Mouse (Mus musculus) T-helper 1 cell (primary cell): ENCODE measurements around the gene Ppp1r36.
"Not testable (repeated sequence)": the region's sequence is repeated elsewhere in the genome, so short reads cannot be mapped to it uniquely, and the experiment has no call there.

Experiments used
- in situ Hi-C: fragments of 300-600 bp; cut with MboI, MseI; formaldehyde crosslinking; loops from one replicate; pipeline ENCODE4 v1.15.1; 2025; ENCODE audit warnings: high pct_unique_total_duplicates

The Ppp1r36 gene

DNA sequence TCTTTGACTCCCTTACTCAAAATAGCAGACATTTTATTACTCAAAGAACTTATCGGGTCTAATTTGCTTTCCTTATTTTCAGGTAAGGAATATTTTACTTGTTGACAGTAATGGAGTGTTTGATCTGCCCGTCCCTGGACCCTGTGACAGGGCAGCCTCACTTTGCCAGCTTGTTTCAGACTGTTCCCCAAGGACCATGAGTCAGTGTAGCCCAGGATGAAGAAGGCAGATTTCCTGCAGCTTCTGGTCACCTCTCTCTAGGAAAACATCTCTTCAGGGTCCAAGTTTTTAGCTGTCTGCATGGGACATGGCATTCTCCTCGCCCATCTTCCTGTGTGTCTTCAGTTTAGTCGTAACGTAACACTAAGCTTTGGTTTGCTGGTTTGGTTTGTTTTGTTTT lies 20.1 kb upstream of the Ppp1r36 start:
- in situ Hi-C loops: no loop called here

DNA sequence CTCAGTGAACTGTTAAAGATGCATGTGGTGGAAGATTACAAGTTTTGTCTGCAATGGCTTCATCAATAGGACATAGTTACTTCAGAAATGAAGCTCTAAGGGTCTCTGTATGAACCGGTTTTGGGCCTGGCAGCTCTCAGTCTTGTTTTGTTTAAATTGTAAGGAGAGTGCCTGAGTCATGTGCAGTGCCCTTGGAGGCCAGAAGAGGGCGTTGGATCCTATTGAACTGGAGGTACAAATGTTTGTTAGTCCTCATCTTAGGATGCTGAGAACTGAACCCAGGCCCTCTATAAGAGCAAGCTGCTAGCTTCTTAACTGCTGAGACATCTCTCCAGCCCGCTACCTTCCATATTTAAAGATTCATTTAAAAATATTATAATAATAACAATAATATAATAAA lies 15.7 kb upstream of the Ppp1r36 start:
- in situ Hi-C loops: no loop called here

- in situ Hi-C loops: no loop called here
These were observed 14.1 kb upstream of the Ppp1r36 start for GRCm38 (mm10) chr12:76402991-76403885.

DNA sequence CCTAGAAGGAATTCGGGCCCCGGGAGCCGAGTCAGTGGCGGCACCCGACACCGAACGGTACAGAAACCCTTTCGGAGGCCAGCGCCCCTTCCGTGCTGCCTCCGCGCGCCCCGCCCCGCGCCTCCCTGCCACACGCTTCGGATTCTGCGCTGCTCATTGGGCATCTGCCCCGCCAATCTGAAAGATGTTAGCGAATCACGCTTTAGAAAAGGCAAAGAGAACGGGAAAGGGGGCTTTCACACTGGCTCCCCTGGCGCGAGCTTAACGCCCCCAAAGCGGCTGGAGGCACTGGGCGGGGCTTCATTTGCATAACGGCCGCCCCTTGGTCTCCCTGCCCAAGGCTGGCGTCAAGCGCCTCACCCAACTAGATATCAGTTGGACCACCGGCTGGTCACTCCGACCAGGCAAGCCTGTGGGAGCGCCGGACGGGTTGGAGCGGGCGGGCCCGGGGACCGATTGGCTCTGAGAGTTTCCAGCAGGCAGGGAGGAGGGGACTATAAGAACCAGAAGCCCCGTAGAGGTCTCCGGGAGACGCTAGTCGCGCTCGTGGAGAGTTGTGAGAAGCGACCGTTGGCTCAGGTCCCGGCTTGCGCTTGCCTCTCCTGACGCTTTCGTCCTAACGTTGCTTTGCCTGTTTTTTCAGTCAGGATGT lies 13.3 kb upstream of the Ppp1r36 start, which contains the start of gene Hspa2:
TSS of gene Hspa2 (plus strand) at position 291 of the 652 bp plus-strand sequence.
- in situ Hi-C loops: no loop called here

DNA sequence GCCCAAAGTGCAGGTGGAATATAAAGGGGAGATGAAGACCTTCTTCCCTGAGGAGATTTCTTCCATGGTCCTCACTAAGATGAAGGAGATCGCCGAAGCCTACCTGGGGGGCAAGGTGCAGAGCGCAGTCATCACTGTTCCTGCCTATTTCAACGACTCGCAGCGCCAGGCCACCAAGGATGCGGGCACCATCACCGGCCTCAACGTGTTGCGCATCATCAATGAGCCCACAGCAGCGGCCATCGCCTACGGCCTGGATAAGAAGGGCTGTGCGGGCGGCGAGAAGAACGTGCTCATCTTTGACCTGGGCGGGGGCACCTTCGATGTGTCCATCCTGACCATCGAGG lies 12.5 kb upstream of the Ppp1r36 start:
- in situ Hi-C loops: no loop called here

DNA sequence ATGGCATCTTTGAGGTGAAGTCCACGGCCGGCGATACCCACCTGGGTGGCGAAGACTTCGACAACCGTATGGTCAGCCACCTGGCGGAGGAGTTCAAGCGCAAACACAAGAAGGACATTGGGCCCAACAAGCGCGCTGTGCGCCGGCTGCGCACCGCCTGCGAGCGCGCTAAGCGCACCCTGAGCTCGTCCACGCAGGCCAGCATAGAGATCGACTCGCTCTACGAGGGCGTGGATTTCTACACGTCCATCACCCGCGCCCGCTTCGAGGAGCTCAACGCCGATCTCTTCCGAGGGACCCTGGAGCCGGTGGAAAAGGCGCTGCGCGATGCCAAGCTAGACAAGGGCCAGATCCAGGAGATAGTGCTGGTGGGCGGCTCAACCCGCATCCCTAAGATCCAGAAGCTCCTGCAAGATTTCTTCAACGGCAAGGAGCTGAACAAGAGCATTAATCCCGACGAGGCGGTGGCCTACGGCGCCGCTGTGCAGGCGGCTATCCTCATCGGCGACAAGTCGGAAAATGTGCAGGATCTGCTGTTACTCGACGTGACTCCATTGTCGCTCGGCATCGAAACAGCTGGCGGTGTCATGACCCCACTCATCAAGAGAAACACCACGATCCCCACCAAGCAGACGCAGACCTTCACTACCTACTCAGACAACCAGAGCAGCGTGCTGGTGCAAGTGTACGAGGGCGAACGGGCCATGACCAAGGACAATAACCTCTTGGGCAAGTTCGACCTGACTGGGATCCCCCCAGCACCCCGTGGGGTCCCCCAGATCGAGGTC lies 12.0 kb upstream of the Ppp1r36 start:
- in situ Hi-C loops: no loop called here

DNA sequence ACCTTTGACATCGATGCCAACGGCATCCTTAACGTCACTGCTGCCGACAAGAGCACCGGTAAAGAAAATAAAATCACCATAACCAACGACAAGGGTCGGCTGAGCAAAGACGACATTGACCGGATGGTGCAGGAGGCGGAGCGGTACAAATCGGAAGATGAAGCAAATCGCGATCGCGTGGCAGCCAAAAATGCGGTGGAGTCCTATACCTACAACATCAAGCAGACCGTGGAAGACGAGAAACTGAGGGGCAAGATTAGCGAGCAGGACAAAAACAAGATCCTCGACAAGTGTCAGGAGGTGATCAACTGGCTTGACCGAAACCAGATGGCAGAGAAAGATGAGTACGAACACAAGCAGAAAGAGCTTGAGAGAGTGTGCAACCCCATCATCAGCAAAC lies 11.4 kb upstream of the Ppp1r36 start:
- in situ Hi-C loops: no loop called here

GRCm38 (mm10) chr12:76407184-76407583 lies 10.2 kb upstream of the Ppp1r36 start:
- in situ Hi-C loops: no loop called here

- in situ Hi-C loops: no loop called here
These were observed 8.2 kb upstream of the Ppp1r36 start for GRCm38 (mm10) chr12:76409166-76409565.

DNA sequence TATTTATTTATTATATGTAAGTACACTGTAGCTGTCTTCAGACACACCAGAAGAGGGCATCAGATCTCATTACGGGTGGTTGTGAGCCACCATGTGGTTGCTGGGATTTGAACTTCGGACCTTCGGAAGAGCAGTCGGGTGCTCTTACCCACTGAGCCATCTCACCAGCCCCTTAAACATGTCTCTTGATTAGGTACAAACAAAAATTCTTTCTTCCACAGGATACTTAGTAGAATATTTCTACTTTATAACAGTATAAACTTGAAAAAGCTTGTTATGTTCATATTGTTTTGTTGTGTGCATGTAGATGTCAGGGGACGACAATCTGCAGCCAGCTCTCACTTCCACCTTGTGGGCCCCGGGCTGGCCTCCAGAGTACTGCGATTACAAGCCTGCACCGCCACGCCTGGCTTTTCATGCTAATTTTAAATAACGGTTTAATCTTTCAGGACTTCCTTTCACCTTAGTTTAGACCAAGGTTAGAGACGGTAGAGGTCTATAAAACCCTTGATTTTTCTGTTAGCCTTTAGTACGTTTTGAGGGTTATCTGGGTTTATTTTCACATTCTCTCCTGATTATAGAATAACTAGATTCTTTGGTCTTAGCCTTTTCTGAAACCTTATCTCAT lies 1.8 kb upstream of the Ppp1r36 start:
- in situ Hi-C loops: no loop called here

DNA sequence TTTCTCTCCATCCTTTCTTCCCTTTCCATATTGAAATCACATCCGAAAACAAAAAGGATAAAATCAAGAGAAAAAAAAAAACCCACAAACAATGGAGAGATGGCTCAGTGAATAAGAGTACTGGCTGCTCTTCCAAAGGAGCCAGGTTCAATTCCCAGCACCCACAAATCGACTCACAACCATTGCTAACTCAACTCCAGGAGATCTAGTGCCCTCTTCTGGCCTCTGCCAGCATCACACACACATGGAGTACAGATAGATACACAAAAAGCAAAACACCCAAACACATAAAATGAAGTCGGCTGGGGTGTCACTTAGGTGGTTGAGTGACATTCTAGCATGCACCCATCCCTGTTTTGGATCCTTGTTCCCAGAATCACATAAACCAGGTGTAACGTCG lies 1.0 kb downstream of the Ppp1r36 start:
- in situ Hi-C loops: no loop called here

GRCm38 (mm10) chr12:76425256-76425655 lies 7.9 kb downstream of the Ppp1r36 start:
- in situ Hi-C loops: no loop called here

DNA sequence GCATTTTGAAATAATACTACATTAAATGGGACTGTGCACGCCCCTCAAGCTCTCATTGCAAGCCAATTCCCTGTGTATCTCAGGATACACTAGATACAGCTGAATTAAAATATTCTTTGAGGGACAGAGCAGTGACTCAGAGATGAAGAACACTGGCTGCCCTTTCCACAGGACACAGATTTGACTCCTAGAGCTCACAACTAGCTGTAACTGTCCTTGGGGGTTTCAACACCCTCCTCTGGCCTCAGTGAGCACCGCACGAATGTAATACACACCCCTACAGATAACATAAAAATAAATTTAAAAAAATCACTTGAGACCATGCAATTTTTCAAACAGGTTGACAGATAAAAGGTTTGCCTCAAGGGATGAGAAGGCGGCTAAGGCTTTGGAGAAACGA lies 10.2 kb downstream of the Ppp1r36 start:
- in situ Hi-C loops: no loop called here

DNA sequence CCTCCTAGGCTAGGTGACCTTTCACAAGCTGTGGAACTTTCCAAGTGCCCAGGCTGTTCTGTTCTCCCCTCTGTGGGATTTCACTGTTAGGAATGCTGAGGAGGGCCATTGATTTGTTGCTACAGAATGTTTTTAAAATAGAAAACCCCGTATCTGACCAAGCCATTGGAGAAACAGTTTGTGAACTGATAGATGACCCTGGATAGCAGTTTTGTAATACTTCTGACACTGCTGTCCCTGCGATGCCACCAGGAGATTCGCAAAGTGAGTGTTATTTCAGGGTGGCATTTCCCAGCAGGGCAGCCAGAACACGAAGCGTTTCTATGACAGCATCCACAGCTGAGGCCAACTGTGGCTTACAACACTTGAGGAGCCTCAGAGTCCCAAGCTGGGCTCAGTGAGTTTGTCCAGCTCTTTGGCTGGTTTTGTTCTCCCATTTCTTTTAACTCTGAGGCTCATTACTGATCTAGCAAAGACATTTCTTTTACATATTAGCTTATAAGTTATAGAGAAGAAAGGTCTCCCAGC lies 13.6 kb downstream of the Ppp1r36 start:
- in situ Hi-C loops: loop anchor here (5.0 kb wide), 1 partner anchor 36 kb away; no protein-coding TSS in a partner anchor

GRCm38 (mm10) chr12:76431431-76431830 lies 14.1 kb downstream of the Ppp1r36 start:
- in situ Hi-C loops: loop anchor here (5.0 kb wide), 1 partner anchor 36 kb away; no protein-coding TSS in a partner anchor

DNA sequence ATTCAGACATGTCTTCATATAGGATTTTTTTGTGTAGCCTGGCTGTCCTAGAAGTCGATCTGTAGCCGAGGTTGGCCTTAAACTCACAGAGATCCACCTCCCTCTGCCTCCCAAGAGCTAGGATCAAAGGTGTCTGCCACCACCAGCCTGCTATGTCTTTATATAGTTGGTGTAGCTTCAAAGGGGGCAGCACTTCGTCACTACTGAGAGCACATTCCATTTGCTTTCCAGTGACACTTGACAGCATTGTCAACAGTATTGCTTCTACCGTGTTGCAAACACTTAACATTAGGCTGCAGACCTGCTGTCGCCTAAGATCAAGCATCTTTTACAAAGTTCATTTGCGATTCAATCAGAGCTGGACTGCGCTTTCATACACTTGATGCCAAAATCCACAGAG lies 16.8 kb downstream of the Ppp1r36 start:
- in situ Hi-C loops: loop anchor here (5.0 kb wide), 1 partner anchor 33 kb away; no protein-coding TSS in a partner anchor

DNA sequence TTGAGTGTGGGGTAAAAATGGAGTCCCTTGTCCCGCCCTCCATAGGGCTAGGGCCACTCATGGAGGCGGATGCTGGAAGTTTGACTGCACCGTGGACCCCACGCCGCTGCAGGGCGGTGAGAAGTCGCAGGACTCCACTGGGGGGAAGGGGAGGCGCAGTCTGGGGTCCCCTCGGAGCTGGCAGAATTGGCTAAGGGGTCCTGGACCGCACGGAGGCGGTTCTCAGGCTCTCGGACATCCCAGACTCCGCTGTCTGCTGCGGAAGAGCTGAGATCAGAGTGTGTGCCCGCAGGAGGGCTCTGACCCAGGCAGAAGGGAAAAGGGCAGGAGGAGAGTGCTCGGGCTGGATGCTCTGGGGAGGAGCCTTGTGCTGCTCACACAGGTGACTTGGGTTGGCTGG lies 17.7 kb downstream of the Ppp1r36 start:
- in situ Hi-C loops: no loop called here

GRCm38 (mm10) chr12:76435549-76435948 lies 18.2 kb downstream of the Ppp1r36 start:
- in situ Hi-C loops: no loop called here

DNA sequence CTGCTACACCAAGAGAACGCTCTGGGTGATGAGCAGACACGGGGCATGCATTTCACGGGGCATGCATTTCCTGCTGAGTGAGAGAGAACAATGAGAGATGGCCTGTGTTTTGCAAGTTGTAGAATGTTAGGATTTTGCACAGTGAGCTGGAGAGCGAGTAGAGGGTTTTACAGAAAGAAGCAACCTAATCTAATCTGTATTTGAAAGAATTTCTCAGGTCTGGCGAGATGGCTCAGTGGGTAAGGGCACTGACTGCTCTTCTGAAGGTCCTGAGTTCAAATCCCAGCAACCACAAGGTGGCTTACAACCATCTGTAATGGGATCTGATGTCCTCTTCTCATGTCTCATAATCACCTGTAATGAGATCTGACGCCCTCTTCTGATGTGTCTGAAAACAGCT lies 26.1 kb downstream of the Ppp1r36 start:
- in situ Hi-C loops: not testable (repeated sequence)

DNA sequence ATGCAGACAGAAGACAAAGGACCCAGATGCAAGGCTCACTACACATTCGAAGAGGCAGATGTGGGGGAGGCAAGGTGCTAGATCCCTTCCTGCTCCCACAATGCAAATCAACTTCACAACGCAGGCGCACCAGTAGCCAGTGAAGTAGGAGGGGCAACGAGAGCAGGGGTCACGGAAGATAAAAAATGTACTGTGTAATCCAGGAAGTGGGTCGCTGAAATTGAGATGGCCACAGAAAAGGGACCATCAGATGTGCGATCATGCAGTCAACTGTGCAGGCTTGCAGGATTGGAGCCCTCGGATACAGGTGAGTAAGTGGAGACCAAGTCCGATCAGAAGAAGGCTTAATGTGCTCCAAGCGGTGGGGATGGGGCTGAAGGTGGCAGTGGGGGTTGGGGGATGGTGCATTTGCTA lies 27.0 kb downstream of the Ppp1r36 start:
- in situ Hi-C loops: no loop called here

GRCm38 (mm10) chr12:76444862-76445261 lies 27.5 kb downstream of the Ppp1r36 start:
- in situ Hi-C loops: no loop called here
